Mouse (Mus musculus) spleen, adult 10 weeks (tissue): ENCODE measurements around the gene Myh14. TPM values are rescaled to one million over a fixed set of nuclear protein-coding genes. Genes with fewer than 3 reads are reported as not detected.

Experiments
- polyA plus RNA-seq: library from polyadenylated mRNA; stranded (reverse); fragments of 350-450 nt; fragmentation: Illumina TruSeq; extraction: RNeasy Lipid Tissue Mini Kit (QIAGEN cat#74804); gene quantifications from one replicate; pipeline ENCODE4 v1.2.3, GENCODE M21; 2015; ENCODE audit warnings: low replicate concordance; ENCODE audit not compliant: insufficient read depth

Gene Myh14
- not detected for polyA plus RNA-seq

DNA sequence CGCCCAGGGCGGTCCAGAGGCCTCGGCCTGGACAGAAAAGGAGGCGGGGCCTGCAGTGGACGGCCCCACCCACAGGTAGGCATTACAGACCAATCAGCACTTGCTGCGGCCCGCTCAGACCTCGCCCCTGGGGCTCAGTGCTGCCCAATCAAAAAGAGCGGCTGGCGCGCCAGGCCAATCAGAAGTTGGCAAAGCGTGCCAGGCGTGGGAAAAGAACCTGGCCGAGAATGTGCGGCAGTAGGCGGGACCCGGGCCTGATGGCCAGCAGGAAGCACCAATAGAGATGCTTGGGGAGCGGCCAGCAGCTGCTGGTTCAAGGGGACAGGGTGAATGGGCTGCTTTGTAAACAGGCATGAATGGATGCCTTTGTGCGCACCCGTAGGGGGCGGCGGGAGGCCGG, at the start of gene Myh14:
TSS of gene Myh14 (minus strand) at position 41 of the 400 bp plus-strand sequence.

DNA sequence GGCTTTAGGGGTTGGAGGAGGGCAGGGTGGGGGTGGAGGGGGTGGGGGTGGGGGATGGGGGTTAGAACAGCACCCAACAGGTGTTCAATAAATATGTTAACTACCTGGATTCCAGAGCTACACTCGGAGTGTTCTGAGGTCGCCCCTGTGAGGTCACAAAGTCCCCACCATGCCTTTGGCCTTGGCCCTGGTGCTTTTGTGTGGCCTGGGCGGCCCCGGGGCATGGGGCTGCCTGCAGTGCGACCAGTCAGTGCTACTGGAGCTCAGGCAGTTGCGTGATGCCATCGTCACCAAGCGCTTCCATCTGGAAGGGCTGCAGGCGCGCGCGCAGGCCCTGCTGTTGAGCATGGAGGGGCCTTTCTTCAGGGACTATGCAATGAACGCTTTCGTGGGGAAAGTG, 37.9 kb upstream of the Myh14 start, which contains the start of gene Izumo2:
TSS of gene Izumo2 (plus strand) at position 169 of the 400 bp plus-strand sequence.

DNA sequence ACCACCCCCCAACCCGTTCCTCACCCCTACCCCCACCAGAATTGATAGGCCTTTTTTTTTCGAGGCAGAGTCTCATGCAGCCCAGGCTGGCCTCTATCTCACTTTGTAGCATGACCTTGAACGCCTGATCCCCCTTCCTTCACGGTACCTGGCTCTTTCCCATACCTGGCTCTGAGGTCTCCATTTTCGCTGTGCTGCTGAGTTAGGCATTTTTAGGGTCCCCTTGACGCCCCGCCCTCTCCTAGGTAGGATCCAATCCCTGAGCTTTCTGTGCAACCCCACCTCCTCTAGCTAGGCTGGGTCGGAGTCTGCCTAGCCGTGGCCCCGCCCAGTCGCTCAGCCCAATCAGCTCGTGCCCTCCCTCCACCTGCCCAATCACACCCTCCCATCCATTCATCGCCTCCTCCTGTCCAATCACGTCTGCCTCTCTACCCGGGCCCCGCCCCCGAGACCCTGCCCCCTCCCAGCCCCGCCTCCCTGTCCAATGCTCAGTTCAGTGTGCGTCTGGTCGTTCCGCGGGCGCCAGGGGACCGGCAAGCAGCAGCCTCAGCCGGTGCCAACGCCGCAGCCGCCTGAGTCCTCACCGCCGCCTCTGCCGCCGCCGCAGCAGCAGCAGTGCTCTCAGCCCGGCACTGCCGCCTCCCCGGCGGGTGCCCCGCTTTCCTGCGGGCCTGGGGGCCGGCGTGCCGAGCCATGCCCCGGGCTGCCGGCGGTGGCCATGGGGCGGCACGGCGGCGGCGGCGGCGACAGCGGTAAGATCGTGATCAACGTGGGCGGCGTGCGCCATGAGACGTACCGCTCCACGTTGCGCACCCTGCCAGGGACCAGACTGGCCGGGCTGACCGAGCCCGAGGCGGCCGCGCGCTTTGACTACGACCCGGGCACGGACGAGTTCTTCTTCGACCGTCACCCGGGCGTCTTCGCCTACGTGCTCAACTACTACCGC, 80.0 kb downstream of the Myh14 start, which contains the start of gene Kcnc3:
TSS of gene Kcnc3 (plus strand) at position 263 of the 946 bp plus-strand sequence.

DNA sequence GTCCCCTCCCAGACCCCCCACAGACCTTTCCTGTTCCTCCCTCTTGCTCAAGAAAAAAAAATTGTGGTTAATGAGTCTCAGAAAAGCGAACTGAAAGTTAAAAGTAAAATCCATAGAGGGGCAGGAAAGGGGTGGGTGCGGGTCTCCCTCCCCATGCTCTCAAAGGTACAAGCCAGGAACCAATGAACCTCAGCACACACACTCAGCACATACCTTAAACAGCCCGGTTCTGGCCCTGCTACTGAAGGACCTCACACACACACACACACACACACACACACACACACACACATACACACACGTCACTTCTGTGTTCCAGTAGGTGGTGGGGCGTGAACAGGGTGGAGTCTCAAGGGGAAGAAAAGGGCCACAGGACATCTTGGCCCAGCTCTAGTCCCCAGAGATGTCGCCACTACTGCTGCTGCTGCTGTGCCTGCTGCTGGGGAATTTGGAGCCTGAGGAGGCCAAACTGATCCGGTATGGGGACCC, 98.4 kb downstream of the Myh14 start, which contains the start of gene Napsa:
TSS of gene Napsa (plus strand) at position 168 of the 489 bp plus-strand sequence.

Other genes starting within 250 kb of the Myh14 start
- not detected for gene Lrrc4b, start 241.8 kb downstream of the Myh14 start, polyA plus RNA-seq
- gene Aspdh, start 205.5 kb downstream of the Myh14 start, polyA plus RNA-seq, result not detected
- 22.8 TPM for gene Josd2, start 202.9 kb downstream of the Myh14 start, polyA plus RNA-seq
- 16.3 TPM for gene Emc10, start 174.3 kb downstream of the Myh14 start, polyA plus RNA-seq
- 1.3 TPM for gene Fam71e1, start 174.3 kb downstream of the Myh14 start, polyA plus RNA-seq
- gene Mybpc2, start 146.2 kb downstream of the Myh14 start, polyA plus RNA-seq, result 0.95 TPM
- gene Spib, start 138.8 kb downstream of the Myh14 start, polyA plus RNA-seq, result 234 TPM
- 14.2 TPM for gene Pold1, start 122.0 kb downstream of the Myh14 start, polyA plus RNA-seq
- gene Nr1h2, start 116.9 kb downstream of the Myh14 start, polyA plus RNA-seq, result 31.8 TPM
- gene Napsa, start 98.5 kb downstream of the Myh14 start, polyA plus RNA-seq, result 205 TPM
- gene Kcnc3, start 80.2 kb downstream of the Myh14 start, polyA plus RNA-seq, result 1.2 TPM
- gene Izumo2, start 37.9 kb upstream of the Myh14 start, polyA plus RNA-seq, result not detected
- 43.6 TPM for gene Vrk3, start 77.6 kb upstream of the Myh14 start, polyA plus RNA-seq
- 1.3 TPM for gene Zfp473, start 80.2 kb upstream of the Myh14 start, polyA plus RNA-seq
- 19.2 TPM for gene Nup62, start 145.2 kb upstream of the Myh14 start, polyA plus RNA-seq
- 71.8 TPM for gene Il4i1, start 145.5 kb upstream of the Myh14 start, polyA plus RNA-seq
- 10.8 TPM for gene Atf5, start 145.8 kb upstream of the Myh14 start, polyA plus RNA-seq
- gene Akt1s1, start 178.1 kb upstream of the Myh14 start, polyA plus RNA-seq, result 9.0 TPM
- gene Tbc1d17, start 178.2 kb upstream of the Myh14 start, polyA plus RNA-seq, result 21.1 TPM
- gene Pnkp, start 186.3 kb upstream of the Myh14 start, polyA plus RNA-seq, result 22.1 TPM
- 4.1 TPM for gene Ptov1, start 198.9 kb upstream of the Myh14 start, polyA plus RNA-seq
- gene Med25, start 221.9 kb upstream of the Myh14 start, polyA plus RNA-seq, result 14.6 TPM
- gene Fuz, start 225.2 kb upstream of the Myh14 start, polyA plus RNA-seq, result 24.7 TPM